In the genomic region with DNA sequence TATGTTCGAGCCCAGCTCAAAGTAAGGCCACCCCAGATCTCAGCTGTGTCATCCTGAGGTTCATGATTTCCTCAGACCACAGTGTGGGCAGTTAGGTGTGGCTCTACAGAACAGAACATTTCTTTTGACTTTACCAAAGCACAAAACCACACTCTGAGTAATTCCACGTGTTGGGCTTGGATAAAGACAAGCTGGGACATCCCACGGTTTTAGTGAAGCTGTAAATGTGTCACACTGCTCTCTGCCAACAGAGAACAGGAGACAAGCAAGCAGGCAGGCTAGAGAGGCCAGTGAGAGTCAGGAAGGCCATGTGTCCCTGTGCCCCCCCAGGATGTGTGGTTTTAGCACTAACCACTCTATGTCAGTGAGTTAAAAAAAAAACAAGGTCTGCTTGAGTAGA, we compare ENCODE assay signal across 21 mouse cellular contexts. TPM values are rescaled to one million over a fixed set of nuclear protein-coding genes. Genes with fewer than 3 reads are reported as not detected.
DNase-seq lines count a peak whose midpoint lies in the region; TF ChIP-seq lines count a peak whose summit lies in the region.
"Had no signal": no experiment of that assay in that cellular context is flagged by ENCODE, and none has a peak within 500 bp of the region (broad histone marks: within the 10 kb centered on the region; RNA-seq: fewer than 3 reads in every experiment).

No protein-coding gene starts in this region.

- no peak overlapping the region for H3K4me3 ChIP-seq in bone marrow, adult 2 months (replicated peaks; ENCODE audit: control insufficient read depth, low read depth, low read length)
- H3K4me3 ChIP-seq: erythroblast, embryonic 14.5 days; heart, adult 2 months; hindbrain, embryonic 12.5 days; intestine, embryonic 15.5 days; left cerebral cortex, adult 2 months; limb, embryonic 12.5 days; megakaryocyte, embryonic 14.5 days; neural tube, embryonic 13.5 days had no signal

- H3K27ac ChIP-seq in bone marrow, adult 2 months (ENCODE audit: control insufficient read depth, insufficient read depth, low read depth, low read length, poor library complexity): peak overlapping the region; percentile 4; the same call in 1 of the 2 replicates
- H3K27ac ChIP-seq: heart, adult 2 months; hindbrain, embryonic 12.5 days; intestine, embryonic 15.5 days; kidney, postnatal 0 days; left cerebral cortex, adult 2 months; limb, embryonic 12.5 days; liver, embryonic 14.5 days; neural tube, embryonic 13.5 days had no signal

- TF ChIP-seq CTCF in bone marrow, adult 2 months (IDR thresholded peaks at IDR 0.05; ENCODE audit: control insufficient read depth, insufficient read depth, low read length): no peak

- H3K4me1 ChIP-seq in bone marrow, adult 2 months (ENCODE audit: control insufficient read depth, insufficient read depth, low read length): no peaks in the 10 kb centered on the region; the same call in 1 of the 2 replicates
- H3K4me1 ChIP-seq: hindbrain, embryonic 12.5 days; intestine, embryonic 15.5 days; limb, embryonic 12.5 days; neural tube, embryonic 13.5 days had no signal

- TF ChIP-seq POLR2A in bone marrow, adult 2 months (IDR thresholded peaks at IDR 0.05; ENCODE audit: borderline replicate concordance, control insufficient read depth, low read depth, low read length): no peak

- intact Hi-C loops in left cerebral cortex, postnatal 4 days (cut with DNase I): no loop called here

- peak; percentile 12 for DNase-seq in urinary bladder, postnatal 14 days (ENCODE audit: low spot score)
- DNase-seq in urinary bladder, postnatal 36 days (ENCODE audit: low spot score in 2 of 2): no peak
- peak; percentile 43 for DNase-seq in induced T-regulatory cell, adult 2 months (ENCODE audit: low read depth)
- DNase-seq in left cerebral cortex, postnatal 4 days: no peak
- no peak for DNase-seq in kidney, adult 8-10 months
- no peak for DNase-seq in gastrocnemius, adult 18-20 months (ENCODE audit: low spot score)
- DNase-seq: adrenal gland, postnatal 36 days; cerebellum, postnatal 10 days; embryo, embryonic 11 days; heart, adult 2 months; right cerebral cortex, postnatal 4 days had no signal

- under 1% methylated on average over 3 of the region's 3 CpGs for WGBS in bone marrow, adult 2 months

RNA-seq across cellular contexts. Expression of a gene that starts 19.3 kb away (rescaled TPM):
- 8.8 and 14.0 TPM in 2 replicates for polyA plus RNA-seq in bone marrow, adult 2 months (2011; ENCODE audit: insufficient read depth, insufficient read length, low replicate concordance, missing spikeins)
- under 1 TPM; 0.30 to 0.36 TPM for total RNA-seq in left cerebral cortex, postnatal 4 days (2021)
- under 1 TPM; 0.12 to 0.14 TPM for total RNA-seq in gastrocnemius, adult 18-20 months (2021)

RNA-seq across cellular contexts. Expression of a gene that starts 48.9 kb away (rescaled TPM):
- 7.9 and 9.2 TPM in 2 replicates for polyA plus RNA-seq in bone marrow, adult 2 months (2011; ENCODE audit: insufficient read depth, insufficient read length, low replicate concordance, missing spikeins)
- total RNA-seq in left cerebral cortex, postnatal 4 days (2021): 10 to 100 TPM; 40.9 to 43.4 TPM
- 1 to 10 TPM; 2.5 to 3.0 TPM for total RNA-seq in gastrocnemius, adult 18-20 months (2021)

Comparison
In these comparisons a context has a peak if more than half of its experiments do, and no peak if none do; other contexts are left out.
1. DNase-seq: peak in urinary bladder, postnatal 14 days (single experiment) and induced T-regulatory cell, adult 2 months (single experiment); none in urinary bladder, postnatal 36 days (0 of 2), left cerebral cortex, postnatal 4 days (single experiment), kidney, adult 8-10 months (0 of 2) and gastrocnemius, adult 18-20 months (single experiment).
2. RNA of a gene that starts 48.9 kb away (total RNA-seq): 40.9 to 43.4 TPM in left cerebral cortex, postnatal 4 days; 2.5 to 3.0 TPM in gastrocnemius, adult 18-20 months; every median in the first group is over 10 times any median in the second.